Mouse (Mus musculus): Measurements from ENCODE around the gene Zscan12.
"Not testable (repeated sequence)": the region's sequence is repeated elsewhere in the genome, so short reads cannot be mapped to it uniquely, and the experiment has no call there.

Zscan12 gene

DNA sequence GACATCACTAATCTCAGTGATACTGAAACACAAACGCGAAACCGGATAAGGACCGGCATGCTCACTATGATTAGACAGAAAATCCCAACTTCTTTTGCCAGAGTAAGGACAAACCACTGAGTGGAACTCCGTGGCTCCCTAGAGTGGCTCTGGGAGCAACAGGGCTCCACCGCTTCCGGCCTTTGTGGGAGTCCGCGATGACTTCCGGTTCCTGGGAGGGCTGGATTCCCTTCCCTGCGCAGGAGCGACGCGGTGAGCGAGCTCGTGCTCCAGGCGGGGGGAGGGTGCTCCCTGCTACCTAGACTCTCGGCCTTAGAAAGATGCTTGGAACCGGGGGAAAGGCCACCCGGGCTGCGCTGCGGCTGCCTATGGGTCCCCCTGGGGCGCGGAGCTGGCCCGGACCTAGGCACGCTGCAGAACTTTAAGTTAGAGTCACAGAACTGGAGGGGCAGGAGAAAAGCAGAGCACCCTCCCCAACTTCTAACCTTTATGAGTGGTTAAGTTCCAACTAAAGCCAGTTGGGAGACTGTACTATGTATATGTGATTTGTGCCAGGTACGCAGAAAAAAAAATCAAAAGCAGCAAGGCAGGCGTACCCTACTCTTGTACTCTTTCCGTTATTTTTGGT, at the start of gene Zscan12:
TSS of gene Zscan12 (plus strand) at position 200 of the 628 bp plus-strand sequence.
- DNase-seq: peak; percentile 76 to 82

DNA sequence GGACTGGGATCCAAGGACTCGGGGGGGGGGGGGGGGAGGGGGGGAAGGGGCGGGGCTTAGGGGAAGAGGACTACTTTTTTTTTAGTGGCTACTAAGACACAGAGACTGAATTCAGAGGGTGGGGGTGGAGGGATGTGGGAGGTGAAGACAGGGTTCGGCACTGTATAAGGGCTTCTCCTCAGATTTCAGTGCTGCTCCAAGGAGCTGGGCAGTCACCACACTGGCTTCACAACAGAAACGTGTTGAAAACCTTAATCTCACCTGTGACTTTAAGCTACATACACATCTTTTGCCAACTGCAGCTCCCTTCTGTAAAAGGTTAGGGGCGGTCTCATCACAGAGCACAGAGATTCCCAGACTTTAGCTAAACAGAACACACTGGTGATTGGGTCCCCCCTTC, 49.8 kb upstream of the Zscan12 start:
- no peak for DNase-seq

DNA sequence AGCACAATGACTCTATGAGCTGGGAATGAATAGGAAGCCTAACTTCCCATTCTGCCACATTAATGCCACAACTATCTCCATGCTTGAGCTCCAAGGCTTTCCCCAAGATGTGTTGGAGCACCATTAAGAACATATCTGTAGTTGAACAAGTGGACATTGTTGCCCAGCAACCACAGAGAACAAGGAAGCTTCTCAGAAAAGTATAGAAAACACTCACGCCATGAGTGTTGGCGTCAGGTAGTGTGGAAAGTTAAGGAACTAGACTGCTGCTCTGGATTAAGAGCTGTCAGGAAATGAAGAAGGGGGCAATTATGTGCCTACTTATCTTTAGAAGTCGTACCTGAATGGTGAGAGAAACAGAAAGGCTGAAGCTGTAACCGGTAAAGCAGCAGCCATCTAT, 48.7 kb upstream of the Zscan12 start:
- DNase-seq: no peak

DNA sequence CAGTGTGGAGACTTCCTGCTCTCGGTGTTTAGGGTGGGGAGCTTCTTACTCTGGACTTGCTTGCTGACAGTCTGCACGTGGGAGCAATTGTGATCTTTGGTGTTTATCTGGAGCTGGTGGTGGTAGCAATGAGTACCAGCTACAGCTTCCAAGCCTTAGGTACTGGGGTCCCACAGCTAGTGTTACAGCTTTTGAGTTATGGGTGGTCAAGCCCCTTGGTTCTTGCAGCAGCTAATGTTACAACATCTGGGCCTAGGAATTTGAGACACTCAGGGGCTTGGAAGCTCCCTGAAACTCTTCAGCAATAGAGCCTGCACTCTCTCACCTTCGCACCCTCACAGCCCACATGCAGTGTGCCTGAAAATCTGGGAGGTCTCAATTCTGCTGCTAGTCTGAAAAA, 42.4 kb upstream of the Zscan12 start:
- no peak for DNase-seq

DNA sequence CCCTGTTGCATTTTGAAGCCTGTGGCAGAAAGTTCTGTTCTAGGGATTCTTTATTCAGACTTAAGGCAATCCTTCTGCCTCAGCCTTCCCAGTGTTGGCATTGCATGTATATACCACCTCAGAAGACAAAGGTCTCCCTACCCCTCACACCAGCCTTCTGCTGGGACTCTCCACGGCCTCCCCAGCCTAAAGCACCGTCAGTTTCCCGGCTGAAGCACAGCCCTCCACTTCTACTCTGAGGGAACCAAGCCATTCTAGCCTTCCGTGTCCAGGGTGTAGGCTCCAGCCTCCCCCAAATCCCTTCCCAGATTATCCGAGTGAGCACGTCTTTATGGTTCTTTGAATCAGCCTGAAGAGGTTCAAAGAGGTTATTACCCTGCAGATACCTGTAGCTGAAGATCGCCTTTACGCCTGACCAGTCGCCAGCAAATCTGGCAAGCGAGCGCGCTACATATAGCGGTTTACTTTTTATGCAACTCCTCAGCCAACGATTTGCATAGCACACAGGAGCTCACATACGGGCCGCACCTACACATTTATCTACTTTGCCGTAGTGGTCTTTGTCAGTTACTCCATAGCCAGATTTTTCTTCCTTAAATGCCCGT, 40.6 kb upstream of the Zscan12 start:
- no peak for DNase-seq

DNA sequence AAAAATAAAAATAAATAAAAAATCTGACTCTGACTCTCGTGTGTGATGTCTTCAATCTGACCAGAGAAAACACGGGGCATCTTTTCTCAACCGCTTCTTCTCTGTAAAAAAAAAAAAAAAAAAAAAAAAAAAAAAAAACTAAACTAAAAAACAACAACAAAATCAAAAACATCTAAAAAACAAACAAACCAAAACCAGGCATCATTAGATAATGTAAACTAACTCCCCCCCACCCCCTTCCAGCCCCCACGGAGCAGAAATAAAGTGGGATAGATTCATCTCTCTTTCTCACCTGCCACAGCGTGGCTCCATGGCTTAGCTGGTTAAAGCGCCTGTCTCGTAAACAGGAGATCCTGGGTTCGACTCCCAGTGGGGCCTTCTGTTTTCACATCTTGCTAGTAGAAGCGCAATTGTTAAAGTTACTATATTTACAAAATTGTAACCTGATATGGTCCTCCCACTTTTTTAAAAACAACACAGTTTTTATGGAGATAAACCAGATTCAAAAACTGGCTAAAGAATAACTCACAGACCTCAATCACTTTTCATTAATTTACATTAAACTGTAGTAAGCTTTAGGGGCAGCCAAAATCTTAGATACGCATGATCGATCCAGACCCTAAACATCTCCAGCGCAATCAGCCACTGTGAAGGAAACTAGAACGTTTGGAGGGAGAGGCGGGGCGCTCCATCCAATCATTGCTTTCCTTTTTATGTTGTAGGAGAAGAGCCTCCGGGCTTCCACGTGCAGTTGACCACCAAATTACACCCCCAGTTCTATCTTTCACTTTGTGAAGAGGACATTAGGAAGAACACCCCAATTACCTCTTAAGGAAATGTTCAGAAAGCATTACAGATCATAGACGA, 39.9 kb upstream of the Zscan12 start:
- DNase-seq: no peak

DNA sequence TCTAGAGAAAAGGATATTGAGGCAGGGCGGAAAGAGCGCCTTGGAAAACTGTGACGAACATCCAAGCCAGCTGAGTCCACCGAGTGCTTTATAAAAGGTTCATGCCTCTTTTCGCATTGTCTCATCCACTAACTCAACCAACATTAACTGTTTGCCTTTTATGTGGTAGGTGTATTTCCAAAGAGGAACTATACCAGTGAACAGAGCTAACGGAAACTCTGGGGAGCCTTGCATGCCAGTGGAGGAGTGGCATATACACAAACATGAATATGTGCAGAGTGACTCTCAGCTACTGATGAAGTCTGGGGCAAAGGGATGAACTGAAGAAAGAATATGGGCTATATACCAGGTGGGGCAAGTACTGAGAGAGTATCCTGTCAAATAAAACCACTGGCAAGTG, 39.2 kb upstream of the Zscan12 start:
- DNase-seq: no peak

DNA sequence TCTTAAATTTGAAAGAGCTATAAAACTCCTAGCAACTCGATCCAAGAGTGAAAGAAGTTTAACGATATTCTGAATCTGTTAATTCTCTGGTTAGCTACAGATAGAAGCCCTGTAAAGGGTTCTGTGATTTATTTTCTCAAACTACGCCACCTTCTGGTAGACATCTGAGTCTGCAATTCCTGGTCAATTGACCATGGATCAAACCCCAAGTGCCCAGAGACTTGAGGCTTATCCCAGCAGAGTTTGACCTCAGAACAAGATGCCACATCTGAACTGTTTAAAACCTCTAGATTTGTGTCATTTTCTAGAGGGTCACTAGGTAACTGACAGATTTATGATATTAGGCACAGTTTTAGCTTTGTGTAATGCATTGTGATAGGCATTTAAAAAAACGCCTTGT, 36.4 kb upstream of the Zscan12 start:
- no peak for DNase-seq

DNA sequence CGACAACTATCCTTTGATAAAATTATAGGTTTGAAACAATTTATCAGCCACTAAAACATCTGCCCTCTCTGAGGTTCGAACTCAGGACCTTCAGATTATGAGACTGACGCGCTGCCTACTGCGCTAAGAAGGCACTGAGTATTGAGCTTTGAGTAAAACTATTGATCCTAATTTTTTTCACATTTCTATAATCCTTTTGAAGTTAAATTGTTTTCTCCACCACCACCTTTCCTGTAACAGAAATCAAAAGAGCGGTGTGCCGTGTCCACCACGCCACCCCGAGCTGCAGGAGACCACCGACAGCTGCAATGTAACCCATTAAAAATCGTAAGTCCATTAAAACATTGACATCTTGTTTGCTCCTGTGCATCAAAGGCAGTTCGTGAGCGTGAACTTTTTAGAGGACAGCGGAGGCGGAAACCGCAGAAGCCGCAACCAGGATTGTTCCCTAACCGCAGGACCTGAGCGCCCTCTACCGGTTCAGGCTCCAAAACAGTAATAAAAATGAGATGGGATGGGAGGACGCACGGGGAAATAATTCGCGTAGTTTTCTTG, 35.9 kb upstream of the Zscan12 start:
- peak; percentile 4 to 12 for DNase-seq

DNA sequence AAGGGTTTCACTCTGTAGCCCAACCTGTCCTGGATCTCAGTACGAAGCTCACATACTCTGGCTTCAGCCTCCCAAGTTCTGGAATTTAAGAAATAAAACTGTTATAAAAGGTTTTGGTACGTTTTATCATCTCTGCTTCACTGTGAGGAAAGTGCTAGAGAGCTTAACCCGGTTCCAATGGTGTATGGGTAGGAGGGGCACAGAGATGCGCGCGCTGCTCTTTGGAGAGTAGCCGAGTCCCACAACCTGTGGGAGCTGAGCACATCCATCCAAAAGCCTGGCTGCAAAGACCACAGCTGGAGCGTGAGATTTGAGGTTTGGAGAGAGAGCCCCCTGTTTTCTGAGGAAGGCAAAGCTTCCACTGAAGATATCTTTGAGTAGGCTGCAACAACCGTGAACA, 35.2 kb upstream of the Zscan12 start:
- DNase-seq: no peak

DNA sequence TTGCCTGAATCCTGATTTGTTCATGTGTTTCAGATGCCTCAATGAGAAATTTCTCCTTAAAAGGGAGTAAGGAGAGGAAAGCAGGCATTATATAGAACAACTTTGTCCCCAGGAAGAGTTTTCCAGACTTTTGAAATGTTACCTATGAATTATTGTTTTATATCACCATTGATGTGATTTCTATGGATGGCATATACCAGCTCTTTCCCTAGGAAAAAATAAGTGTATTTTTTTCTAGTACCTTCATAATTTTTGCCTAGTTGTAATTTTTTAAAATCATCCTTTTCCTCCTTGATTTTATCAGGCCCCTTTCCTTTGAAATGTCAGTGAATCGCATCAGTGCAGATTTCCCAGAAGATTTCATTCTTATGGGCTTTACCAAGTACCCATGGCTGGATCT, 16.0 kb upstream of the Zscan12 start, which contains the start of gene Olfr1367:
TSS of gene Olfr1367 (plus strand) at position 301 of the 400 bp plus-strand sequence.
- DNase-seq: no peak

DNA sequence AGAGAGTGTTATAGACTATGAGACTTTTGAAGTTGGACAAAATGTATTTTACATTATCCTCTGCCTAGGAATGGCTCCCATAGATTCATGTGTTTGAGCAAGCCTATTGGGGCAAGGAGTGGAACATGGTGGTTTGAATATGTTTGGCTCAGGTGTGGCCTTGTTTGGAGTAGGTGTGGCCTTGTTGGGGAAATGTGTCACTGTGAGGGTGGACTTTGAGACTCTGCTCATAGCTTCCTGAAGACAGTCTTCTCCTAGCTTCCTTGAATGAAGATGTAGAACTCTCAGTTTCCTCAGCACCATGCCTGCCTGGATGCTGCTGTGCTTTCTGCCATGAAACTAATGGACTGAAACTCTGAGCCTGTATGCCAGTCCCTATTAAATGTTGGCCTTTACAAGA, 12.0 kb upstream of the Zscan12 start:
- no peak for DNase-seq

DNA sequence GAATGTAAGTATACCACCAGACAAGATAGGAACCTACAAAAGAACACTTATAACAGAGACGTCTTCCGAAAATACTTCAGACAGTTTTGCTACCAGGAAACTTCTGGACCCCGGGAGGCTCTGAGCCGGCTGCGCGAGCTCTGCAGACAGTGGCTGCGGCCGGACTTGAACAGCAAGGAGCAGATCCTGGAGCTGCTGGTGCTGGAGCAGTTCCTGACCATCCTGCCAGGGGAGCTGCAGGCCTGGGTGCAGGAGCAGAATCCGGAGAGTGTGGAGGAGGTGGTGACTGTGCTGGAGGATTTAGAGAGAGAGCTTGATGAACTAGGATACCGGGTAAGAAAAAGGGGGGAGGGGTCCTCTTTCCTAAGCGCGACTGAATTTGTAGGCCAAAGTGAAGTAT, 1.1 kb downstream of the Zscan12 start:
- DNase-seq: no peak

DNA sequence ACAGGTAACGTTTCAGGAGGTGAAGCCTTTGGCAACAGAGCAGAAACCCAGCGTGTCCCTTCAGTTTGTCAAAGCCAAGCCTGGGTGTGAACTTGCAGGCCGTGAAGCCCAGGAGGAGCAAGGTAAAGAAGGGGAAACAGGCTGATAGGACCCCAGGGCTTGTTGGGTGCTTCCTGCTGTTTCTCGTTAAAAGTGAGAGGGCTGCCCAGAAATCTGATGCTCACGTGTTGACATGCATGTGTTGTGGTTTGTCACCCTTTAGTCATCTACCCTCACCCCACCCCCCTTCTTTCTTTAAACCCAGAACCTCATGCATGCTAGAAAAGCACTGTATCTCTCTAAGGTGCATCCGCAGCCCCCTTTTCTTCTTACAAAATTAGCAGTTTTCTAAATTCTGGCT, 4.0 kb downstream of the Zscan12 start:
- DNase-seq: no peak

DNA sequence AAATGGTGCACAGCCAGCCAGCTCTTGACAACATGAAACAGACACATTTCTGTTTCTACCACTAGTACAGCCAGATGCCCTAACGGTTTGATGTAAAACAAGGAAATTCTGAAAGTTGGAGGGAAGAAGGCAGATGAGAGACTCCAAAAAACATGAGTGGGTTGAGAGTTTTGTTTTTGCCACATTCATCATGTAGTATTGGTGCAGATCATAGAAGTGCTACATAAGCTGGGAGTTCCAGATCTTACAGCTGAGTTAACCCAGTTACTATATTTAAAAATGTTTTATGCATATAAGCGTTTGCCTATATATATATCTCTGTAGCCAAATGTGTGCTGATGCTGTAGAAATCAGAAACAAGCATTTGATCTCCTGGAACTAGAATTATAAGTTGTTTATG, 10.1 kb downstream of the Zscan12 start:
- no peak for DNase-seq

DNA sequence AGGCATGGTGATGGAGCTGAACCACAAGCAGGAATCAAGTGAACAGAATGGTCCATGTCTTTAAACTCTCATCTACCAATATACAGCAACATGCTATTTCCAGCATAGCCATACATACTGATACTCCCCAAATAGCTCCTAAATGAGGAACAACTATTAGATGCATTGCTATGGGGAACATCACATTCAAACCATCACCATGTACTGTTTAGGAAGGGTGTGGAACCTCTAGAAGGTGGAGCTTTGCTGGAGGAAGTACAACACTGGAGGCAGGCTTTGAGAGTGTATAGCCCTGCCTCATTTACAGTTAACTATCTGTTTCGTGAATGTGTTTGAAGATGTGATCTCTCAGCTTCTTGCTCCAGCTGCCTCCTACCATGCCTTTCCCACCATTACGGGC, 15.2 kb downstream of the Zscan12 start:
- no peak for DNase-seq

DNA sequence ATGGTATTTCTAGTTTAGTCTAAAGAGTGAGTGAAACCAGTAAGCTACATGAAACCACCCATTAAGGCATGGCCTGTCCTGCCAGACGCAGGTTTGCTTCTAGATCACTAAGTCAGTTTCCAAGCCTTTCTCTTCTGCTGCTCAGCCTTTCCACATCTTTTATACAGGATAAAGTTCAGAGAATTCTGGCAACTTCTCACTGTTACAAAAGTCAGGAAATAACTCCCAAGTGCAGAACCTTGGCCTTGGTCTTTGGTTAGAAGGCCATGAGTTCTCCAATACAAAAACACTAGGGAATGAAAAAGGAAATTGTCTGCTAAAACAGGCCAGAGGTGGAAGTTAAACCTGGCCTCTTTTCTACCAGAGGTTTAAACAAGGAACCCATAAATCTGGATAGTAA, 32.6 kb downstream of the Zscan12 start:
- no peak for DNase-seq

DNA sequence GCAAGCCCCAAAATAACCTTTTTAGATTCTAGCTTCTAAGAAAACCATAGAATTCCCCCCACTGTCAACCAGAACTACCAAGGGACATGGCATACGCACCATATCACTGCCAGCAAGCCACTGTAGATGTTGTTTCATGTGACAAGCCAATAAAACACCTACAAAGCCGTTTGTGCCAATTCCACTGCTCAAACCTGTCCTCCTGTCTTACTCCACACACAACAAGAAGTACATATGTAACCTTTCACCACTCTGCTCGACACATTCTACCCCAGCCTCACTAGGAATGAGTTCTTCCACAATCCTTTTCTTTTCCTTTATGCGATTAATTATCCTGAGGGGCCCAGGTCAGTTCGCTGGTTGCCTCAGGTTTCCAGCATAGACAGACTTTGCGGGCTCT, 33.0 kb downstream of the Zscan12 start:
- no peak for DNase-seq

DNA sequence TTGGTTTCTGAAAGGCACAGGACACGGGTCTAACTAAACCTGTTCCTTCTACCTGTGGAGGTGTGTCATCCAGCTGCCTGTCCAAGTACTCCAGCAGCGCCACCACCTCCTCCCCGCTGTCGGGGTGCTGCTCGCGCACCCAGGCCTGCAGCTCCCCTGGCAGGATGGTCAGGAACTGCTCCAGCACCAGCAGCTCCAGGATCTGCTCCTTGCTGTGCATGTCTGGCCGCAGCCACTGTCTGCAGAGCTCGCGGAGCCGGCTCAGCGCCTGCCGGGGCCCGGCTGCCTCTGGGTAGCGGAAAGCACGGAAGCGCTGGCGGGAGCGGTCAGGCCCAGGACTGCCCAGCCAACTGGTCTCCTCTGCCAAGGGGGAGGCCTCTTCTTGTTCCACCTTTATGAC, 33.4 kb downstream of the Zscan12 start:
- DNase-seq: not testable (repeated sequence)

DNA sequence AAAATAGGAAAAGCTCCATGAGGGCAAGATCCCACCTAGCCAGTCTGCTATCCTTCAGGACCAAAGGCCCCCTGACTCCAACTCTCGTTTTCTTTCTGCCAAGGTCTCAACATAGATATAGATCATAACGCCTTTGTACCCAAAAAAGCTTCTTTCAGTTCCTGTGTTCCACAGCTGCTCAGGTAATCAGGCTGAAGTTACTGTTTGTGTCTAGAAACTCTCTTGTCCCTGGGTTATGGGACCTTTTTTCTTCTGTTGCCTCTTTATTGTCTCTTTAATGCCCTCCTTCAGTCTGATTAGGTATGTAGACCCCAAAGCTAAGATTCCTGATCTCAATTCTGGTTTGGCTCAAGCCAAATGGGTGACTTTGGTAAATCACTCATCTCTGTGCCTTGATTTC, 34.9 kb downstream of the Zscan12 start:
- DNase-seq: no peak

DNA sequence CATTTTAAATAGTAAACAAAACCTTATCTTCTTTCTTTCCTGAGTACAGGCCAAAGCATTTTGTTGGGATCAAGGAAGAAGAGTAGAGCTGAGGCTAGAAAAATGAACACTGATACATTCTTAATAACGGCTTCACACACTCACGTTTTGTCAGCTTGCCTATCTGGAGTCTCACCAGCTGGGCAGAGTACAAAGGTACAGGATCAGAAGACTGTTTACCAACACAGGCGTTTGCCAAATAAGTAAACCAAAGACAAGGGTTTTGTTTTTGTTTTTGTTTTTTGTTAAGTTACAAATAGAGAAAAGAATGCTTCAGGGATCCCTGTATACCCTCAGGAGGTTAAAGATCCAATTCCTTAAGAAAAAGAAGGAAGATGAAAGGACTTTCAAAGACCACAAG, 38.5 kb downstream of the Zscan12 start:
- no peak for DNase-seq

DNA sequence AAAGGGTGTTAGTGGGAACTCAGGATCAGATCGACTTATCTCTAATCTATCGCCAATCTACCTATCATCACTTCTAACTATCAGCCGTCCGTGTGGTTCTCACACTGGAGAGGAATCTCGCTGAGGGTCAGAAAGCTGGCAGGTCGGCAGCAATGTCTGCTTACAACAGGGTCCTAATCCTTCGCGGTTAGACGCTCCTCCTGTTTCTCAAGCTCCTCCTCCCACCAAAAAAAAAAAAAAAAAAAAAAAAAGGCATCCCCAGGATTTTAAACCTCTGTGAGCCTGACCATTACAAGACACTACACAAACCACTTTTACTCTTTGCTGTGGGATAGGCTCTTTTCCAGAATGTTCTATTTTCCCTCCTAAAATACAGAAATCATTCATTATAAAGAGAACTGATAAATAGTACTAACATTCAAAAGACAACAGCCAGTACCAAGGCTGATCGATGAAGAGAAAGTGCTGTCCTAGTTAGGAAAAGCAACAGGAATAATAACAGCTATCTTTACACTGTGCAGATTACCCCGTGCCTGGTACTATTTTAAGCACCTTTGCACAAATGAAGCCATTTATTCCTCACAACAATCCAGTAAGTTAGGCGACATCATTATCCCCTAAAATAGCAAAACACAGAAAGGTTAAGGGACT, 39.1 kb downstream of the Zscan12 start:
- DNase-seq: no peak

DNA sequence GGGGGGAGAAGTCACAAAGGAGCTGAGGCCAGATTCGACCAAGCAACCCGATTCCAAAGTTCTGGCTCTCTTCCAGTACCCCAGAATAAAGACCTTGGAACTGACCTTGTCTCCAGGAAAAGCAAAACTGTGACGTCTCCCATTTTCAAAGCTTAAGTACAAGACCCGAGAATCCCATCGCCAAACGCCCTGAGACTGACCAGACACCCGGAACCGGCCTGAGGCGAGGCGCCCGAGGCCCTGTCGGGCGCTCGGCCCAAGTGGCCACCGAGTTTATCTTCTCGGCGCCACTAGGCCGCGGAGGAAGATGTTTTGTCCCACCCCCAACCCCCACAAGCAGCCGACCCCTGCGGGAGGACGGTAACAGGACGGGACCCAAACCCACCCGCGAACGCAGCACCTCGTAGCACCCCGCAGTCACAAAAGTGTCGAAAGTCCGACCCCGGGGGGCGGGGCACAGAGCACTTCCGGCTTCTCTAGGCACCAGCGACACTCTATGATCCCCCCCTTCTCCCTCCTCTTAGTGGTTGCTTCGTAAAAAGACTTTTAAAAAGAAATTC, 39.7 kb downstream of the Zscan12 start, which contains the start of gene Zkscan3:
TSS of gene Zkscan3 (minus strand) at position 469 of the 560 bp plus-strand sequence.
- peak; percentile 70 for DNase-seq

All from thymus, adult 18-20 months (tissue).